Comparison of ENCODE assay signal across 22 mouse cellular contexts in genomic region chr6:128039077-128039766, GRCm38 (mm10).
"Had no signal": no experiment of that assay in that cellular context is flagged by ENCODE, and none has a peak within 500 bp of the region (broad histone marks: within the 10 kb centered on the region; RNA-seq: fewer than 3 reads in every experiment).

No protein-coding gene starts in this region.

- H3K4me2 ChIP-seq: limb, embryonic 15.5 days; lung, embryonic 15.5 days; midbrain, embryonic 13.5 days; neural tube, embryonic 12.5 days; neural tube, embryonic 15.5 days; stomach, embryonic 15.5 days had no signal

- H3K27me3 ChIP-seq: limb, embryonic 15.5 days; lung, embryonic 15.5 days; stomach, embryonic 15.5 days had no signal

- H3K9ac ChIP-seq: limb, embryonic 15.5 days; liver, embryonic 14.5 days; lung, embryonic 15.5 days; midbrain, embryonic 13.5 days; neural tube, embryonic 12.5 days; neural tube, embryonic 15.5 days; stomach, embryonic 15.5 days had no signal

- H3K36me3 ChIP-seq: limb, embryonic 15.5 days; lung, embryonic 15.5 days; midbrain, embryonic 10.5 days; midbrain, embryonic 13.5 days; neural tube, embryonic 12.5 days; neural tube, embryonic 15.5 days; stomach, embryonic 15.5 days had no signal

- DNase-seq: kidney, adult 11 months; kidney, adult 9 months; layer of hippocampus, adult 9-11 months; lung, adult 18-20 months; lung, postnatal 10 days; lung, postnatal 36 days; right cerebral cortex, adult 18-20 months; right cerebral cortex, postnatal 14 days; right cerebral cortex, postnatal 4 days; spleen, adult 18-20 months; thymus, postnatal 36 days had no signal

- H3K4me3 ChIP-seq: layer of hippocampus, adult 2 months; limb, embryonic 15.5 days; lung, embryonic 15.5 days; megakaryocyte, embryonic 14.5 days; midbrain, embryonic 10.5 days; midbrain, embryonic 13.5 days; neural tube, embryonic 12.5 days; neural tube, embryonic 15.5 days; stomach, embryonic 15.5 days had no signal

- H3K27ac ChIP-seq: layer of hippocampus, adult 2 months; limb, embryonic 15.5 days; liver, embryonic 14.5 days; lung, embryonic 15.5 days; midbrain, embryonic 13.5 days; neural tube, embryonic 12.5 days; neural tube, embryonic 15.5 days; stomach, embryonic 15.5 days had no signal

- ATAC-seq: midbrain, embryonic 13.5 days; midbrain, embryonic 16.5 days had no signal

- H3K9me3 ChIP-seq: limb, embryonic 15.5 days; lung, embryonic 15.5 days; megakaryocyte, embryonic 14.5 days; midbrain, embryonic 10.5 days; midbrain, embryonic 13.5 days; neural tube, embryonic 12.5 days; neural tube, embryonic 15.5 days; stomach, embryonic 15.5 days had no signal
